Mouse (Mus musculus): ENCODE measurements around the gene Gm21915. TPM values are rescaled to one million over a fixed set of nuclear protein-coding genes. Genes with fewer than 3 reads are reported as not detected.

Gm21915 gene
- polyA plus RNA-seq, 1 experiment from 2014 or later: not detected

GRCm38 (mm10) chr9:40629441-40629840, 41.0 kb upstream of the Gm21915 start:
- no peak for TF ChIP-seq CTCF (IDR thresholded peaks at IDR 0.05; ENCODE audit: low read depth)
- no peaks in the 10 kb centered on the region for H3K36me3 ChIP-seq (ENCODE audit: insufficient read depth)
- H3K27ac ChIP-seq (ENCODE audit: low read depth): no peak overlapping the region
- 50% methylated on average over 13 of the region's 13 CpGs for WGBS
- no peak overlapping the region for H3K4me3 ChIP-seq (ENCODE audit: low read depth, low read length)
- H3K4me2 ChIP-seq: no peak overlapping the region
- H3K9me3 ChIP-seq (ENCODE audit: low read depth, low read length): no peaks in the 10 kb centered on the region
- no peaks in the 10 kb centered on the region for H3K4me1 ChIP-seq (ENCODE audit: insufficient read depth)
- H3K27me3 ChIP-seq (ENCODE audit: insufficient read depth, low read length): no peaks in the 10 kb centered on the region
- no peak overlapping the region for H3K9ac ChIP-seq
- ATAC-seq (ENCODE audit: insufficient read depth) (no peak), DNase-seq (no peak)

DNA sequence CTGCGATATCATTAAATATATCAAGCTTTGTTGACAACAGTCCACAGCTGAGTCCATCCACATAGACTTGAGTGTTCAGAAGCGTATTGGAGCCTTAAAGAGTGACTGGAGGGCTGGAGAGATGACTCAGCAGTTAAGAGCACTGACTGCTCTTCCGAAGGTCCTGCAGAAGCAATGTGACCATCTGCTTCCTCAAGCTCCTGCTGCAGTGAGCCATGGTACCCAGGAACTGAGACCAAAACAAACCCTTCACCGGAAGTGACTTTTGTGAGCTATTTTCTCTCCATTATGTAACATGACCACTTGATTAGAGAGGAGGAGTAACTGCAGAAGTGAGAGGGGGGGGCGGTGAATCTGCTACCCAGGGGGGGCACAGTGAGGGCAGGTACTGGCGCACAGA, 39.3 kb upstream of the Gm21915 start:
- ATAC-seq (ENCODE audit: insufficient read depth): no peak
- no peak overlapping the region for H3K4me3 ChIP-seq (ENCODE audit: low read depth, low read length)
- no peak overlapping the region for H3K4me2 ChIP-seq
- TF ChIP-seq CTCF (IDR thresholded peaks at IDR 0.05; ENCODE audit: low read depth): no peak
- no peaks in the 10 kb centered on the region for H3K27me3 ChIP-seq (ENCODE audit: insufficient read depth, low read length)
- H3K27ac ChIP-seq (ENCODE audit: low read depth): no peak overlapping the region
- no peak overlapping the region for H3K9ac ChIP-seq
- H3K4me1 ChIP-seq (ENCODE audit: insufficient read depth): no peaks in the 10 kb centered on the region
- DNase-seq: peak; percentile 34
- H3K36me3 ChIP-seq (ENCODE audit: insufficient read depth): no peaks in the 10 kb centered on the region
- 43% methylated on average over 6 of the region's 6 CpGs for WGBS
- no peaks in the 10 kb centered on the region for H3K9me3 ChIP-seq (ENCODE audit: low read depth, low read length)

GRCm38 (mm10) chr9:40631505-40631904, 38.9 kb upstream of the Gm21915 start:
- no peaks in the 10 kb centered on the region for H3K4me1 ChIP-seq (ENCODE audit: insufficient read depth)
- no peak for TF ChIP-seq CTCF (IDR thresholded peaks at IDR 0.05; ENCODE audit: low read depth)
- no peaks in the 10 kb centered on the region for H3K36me3 ChIP-seq (ENCODE audit: insufficient read depth)
- H3K4me3 ChIP-seq (ENCODE audit: low read depth, low read length): no peak overlapping the region
- H3K27ac ChIP-seq (ENCODE audit: low read depth): no peak overlapping the region
- no peaks in the 10 kb centered on the region for H3K27me3 ChIP-seq (ENCODE audit: insufficient read depth, low read length)
- ATAC-seq (ENCODE audit: insufficient read depth) (no peak), DNase-seq (no peak)
- H3K9me3 ChIP-seq (ENCODE audit: low read depth, low read length): no peaks in the 10 kb centered on the region
- no peak overlapping the region for H3K9ac ChIP-seq
- WGBS: 83% methylated on average over 10 of the region's 10 CpGs
- H3K4me2 ChIP-seq: no peak overlapping the region

DNA sequence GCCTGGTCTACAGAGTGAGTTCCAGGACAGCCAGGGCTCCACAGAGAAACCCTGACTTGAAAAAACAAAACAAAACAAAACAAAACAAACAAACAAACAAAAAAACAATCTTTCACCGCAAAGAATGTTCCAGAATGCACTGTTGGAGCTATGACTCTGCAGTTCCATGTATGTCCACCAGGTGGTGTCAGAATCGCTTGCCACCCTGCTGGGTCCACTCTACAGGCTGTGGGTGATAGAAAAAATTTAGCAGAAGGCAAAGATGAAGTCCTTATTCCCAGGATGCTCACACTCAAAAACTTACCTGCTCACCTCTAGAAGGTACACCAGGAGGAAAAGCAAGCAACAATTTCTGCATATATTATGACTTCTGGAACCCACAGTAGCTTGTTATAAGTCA, 34.4 kb upstream of the Gm21915 start:
- no peak overlapping the region for H3K27ac ChIP-seq (ENCODE audit: low read depth)
- no peak overlapping the region for H3K4me2 ChIP-seq
- no peaks in the 10 kb centered on the region for H3K9me3 ChIP-seq (ENCODE audit: low read depth, low read length)
- 6% methylated on average over 2 of the region's 2 CpGs for WGBS
- no peaks in the 10 kb centered on the region for H3K4me1 ChIP-seq (ENCODE audit: insufficient read depth)
- ATAC-seq (ENCODE audit: insufficient read depth) (0 out of 2 replicates have a peak, but pooled peaks have one; percentile 51), DNase-seq (peak; percentile 87)
- no peaks in the 10 kb centered on the region for H3K27me3 ChIP-seq (ENCODE audit: insufficient read depth, low read length)
- no peak overlapping the region for H3K9ac ChIP-seq
- H3K36me3 ChIP-seq (ENCODE audit: insufficient read depth): no peaks in the 10 kb centered on the region
- TF ChIP-seq CTCF (IDR thresholded peaks at IDR 0.05; ENCODE audit: low read depth): peak; percentile 96
- H3K4me3 ChIP-seq (ENCODE audit: low read depth, low read length): no peak overlapping the region

DNA sequence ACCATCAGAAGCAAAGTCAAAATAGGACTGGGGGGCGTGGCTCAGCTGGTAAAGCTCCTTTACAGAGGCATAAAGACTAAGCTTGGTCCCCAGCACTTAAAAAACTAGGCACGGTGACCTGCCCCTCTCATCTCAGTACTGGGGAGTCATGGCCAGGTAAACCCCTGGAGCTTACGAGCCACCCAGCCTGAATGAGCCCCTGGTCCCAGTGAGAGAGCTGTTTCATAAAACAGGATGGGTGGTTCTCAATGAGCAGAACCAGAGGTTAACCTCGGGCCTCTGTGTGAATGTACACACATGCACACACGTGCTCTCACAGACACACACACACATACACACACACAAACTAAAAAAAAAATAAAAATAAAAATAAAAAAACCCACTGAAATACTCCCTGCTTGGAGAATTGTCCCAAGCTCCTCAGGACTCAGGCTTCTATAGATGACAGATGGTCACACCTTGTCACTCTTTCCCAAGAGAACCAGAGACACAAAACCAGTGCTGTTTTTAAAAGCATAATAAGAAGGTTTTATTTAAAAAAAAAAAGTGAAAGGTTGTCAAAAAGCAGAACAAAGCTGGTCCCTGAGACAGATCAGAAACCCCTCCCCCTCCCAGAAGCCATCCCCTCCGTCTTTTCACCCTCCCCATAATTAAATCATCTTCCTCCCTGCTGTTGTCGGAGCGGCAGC, 32.6 kb upstream of the Gm21915 start:
- peak overlapping the region; percentile 38 for H3K4me3 ChIP-seq (ENCODE audit: low read depth, low read length)
- peak; percentile 40; the same call in 1 of the 2 replicates for ATAC-seq (ENCODE audit: insufficient read depth)
- 35% methylated on average over 8 of the region's 8 CpGs for WGBS
- DNase-seq: no peak
- H3K27me3 ChIP-seq (ENCODE audit: insufficient read depth, low read length): no peaks in the 10 kb centered on the region
- H3K4me2 ChIP-seq: peak overlapping the region; percentile 72
- H3K9ac ChIP-seq: peak overlapping the region; percentile 48
- H3K36me3 ChIP-seq (ENCODE audit: insufficient read depth): no peaks in the 10 kb centered on the region
- H3K4me1 ChIP-seq (ENCODE audit: insufficient read depth): no peaks in the 10 kb centered on the region
- TF ChIP-seq CTCF (IDR thresholded peaks at IDR 0.05; ENCODE audit: low read depth): no peak
- no peak overlapping the region for H3K27ac ChIP-seq (ENCODE audit: low read depth)
- no peaks in the 10 kb centered on the region for H3K9me3 ChIP-seq (ENCODE audit: low read depth, low read length)

- 4% methylated on average over 14 of the region's 14 CpGs for WGBS
- ATAC-seq (ENCODE audit: insufficient read depth): peak; percentile 25
Measured at GRCm38 (mm10) chr9:40638394-40639049, 31.9 kb upstream of the Gm21915 start.

DNA sequence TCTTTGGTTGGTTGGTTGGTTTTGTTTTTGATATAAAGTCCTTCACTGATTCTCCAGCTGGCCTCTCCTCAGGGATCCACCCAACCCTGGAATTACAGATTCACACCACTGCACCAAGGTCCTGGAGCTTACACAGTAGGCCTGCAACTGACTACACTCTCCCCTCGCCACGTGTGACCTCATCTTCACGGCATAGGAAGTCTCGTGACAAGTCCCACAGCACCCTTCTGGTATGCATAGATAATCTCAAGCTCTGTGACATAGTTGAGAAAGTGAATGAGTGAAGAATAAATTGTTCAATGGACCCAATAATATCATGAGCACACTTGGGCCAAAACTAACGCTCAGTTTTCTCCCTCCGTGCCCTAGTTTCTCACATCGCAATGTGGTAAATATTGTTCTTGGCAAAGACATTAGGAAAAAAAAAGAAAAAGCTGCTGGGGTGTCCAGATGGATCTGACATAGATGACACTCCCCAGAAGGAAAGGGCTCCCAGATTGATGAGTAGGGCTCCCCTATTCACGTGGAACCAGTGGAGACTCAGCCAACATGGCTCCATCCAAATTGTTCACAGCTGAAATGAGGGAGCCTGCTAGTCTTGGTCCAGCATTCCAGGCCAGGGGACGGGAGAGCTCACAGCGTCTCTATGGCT, 30.8 kb upstream of the Gm21915 start:
- 74% methylated on average over 10 of the region's 10 CpGs for WGBS
- no peak for TF ChIP-seq CTCF (IDR thresholded peaks at IDR 0.05; ENCODE audit: low read depth)
- H3K4me3 ChIP-seq (ENCODE audit: low read depth, low read length): no peak overlapping the region
- no peak overlapping the region for H3K4me2 ChIP-seq
- no peaks in the 10 kb centered on the region for H3K4me1 ChIP-seq (ENCODE audit: insufficient read depth)
- ATAC-seq (ENCODE audit: insufficient read depth) (no peak), DNase-seq (no peak)
- no peak overlapping the region for H3K27ac ChIP-seq (ENCODE audit: low read depth)
- no peaks in the 10 kb centered on the region for H3K27me3 ChIP-seq (ENCODE audit: insufficient read depth, low read length)
- no peak overlapping the region for H3K9ac ChIP-seq
- H3K36me3 ChIP-seq (ENCODE audit: insufficient read depth): no peaks in the 10 kb centered on the region
- H3K9me3 ChIP-seq (ENCODE audit: low read depth, low read length): no peaks in the 10 kb centered on the region

More at GRCm38 (mm10) chr9:40638394-40639049, 31.9 kb upstream of the Gm21915 start:
- no peaks in the 10 kb centered on the region for H3K36me3 ChIP-seq (ENCODE audit: insufficient read depth)
- H3K4me2 ChIP-seq: peak overlapping the region; percentile 72
- H3K27me3 ChIP-seq (ENCODE audit: insufficient read depth, low read length): no peaks in the 10 kb centered on the region
- TF ChIP-seq CTCF (IDR thresholded peaks at IDR 0.05; ENCODE audit: low read depth): no peak
- no peaks in the 10 kb centered on the region for H3K9me3 ChIP-seq (ENCODE audit: low read depth, low read length)
- H3K27ac ChIP-seq (ENCODE audit: low read depth): no peak overlapping the region
- H3K4me3 ChIP-seq (ENCODE audit: low read depth, low read length): peak overlapping the region; percentile 38
- no peaks in the 10 kb centered on the region for H3K4me1 ChIP-seq (ENCODE audit: insufficient read depth)
- peak; percentile 65 for DNase-seq
- H3K9ac ChIP-seq: peak overlapping the region; percentile 48
